Mouse (Mus musculus): ENCODE results near the gene Suv39h2.

GRCm38 (mm10) chr2:3473891-3474290 is 940 bp downstream of the Suv39h2 start:
- TF ChIP-seq GATA1 (IDR thresholded peaks at IDR 0.05; ENCODE audit: low read length) (no peak), TAL1 (IDR thresholded peaks at IDR 0.05; ENCODE audit: low read length) (no peak)

Measured in erythroblast, embryonic 14.5 days (primary cell).